Mouse (Mus musculus) liver, embryonic 11.5 days (tissue): ENCODE measurements around the gene Serpine1. TPM values are rescaled to one million over a fixed set of nuclear protein-coding genes. Genes with fewer than 3 reads are reported as not detected.
A peak's percentile ranks its signal among the peaks of the same experiment; 100 is the strongest.

Experiments used
- ATAC-seq: fragments of 200-750 bp; cut with Nextera tagmentation; replicated peaks from 2 replicates; pipeline ENCODE4 v1.8.0; 2017; ENCODE audit warnings: moderate number of reproducible peaks, mild to moderate bottlenecking, moderate TSS enrichment, moderate library complexity; ENCODE audit not compliant: low FRiP score
- DNase-seq: peaks from one replicate; pipeline ENCODE4 v3.0.0-alpha.2; 2017; ENCODE audit warnings: low spot score
- H3K27ac ChIP-seq: fragments of 300-500 bp; sonication (generic); 2 replicates; pipeline ENCODE4 v1.5.1; 2014; ENCODE audit warnings: mild to moderate bottlenecking, low read depth, low read length, control low read depth
- H3K27me3 ChIP-seq: fragments of 300-500 bp; sonication (generic); replicated peaks from 2 replicates; pipeline ENCODE4 v1.6.1; 2014; ENCODE audit warnings: low read length, mixed read lengths; ENCODE audit not compliant: control insufficient read depth, insufficient read depth
- H3K36me3 ChIP-seq: fragments of 300-500 bp; sonication (generic); 2 replicates; pipeline ENCODE4 v1.6.1; 2014; ENCODE audit warnings: mild to moderate bottlenecking, low read length, moderate library complexity, mixed read lengths; ENCODE audit not compliant: control insufficient read depth, insufficient read depth
- H3K4me1 ChIP-seq: fragments of 300-500 bp; sonication (generic); replicated peaks from 2 replicates; pipeline ENCODE4 v1.6.1; 2014; ENCODE audit warnings: low read length, mixed read lengths; ENCODE audit not compliant: control insufficient read depth, insufficient read depth
- H3K4me2 ChIP-seq: fragments of 300-500 bp; sonication (generic); 2 replicates; pipeline ENCODE4 v1.6.1; 2014; ENCODE audit warnings: mild to moderate bottlenecking, control low read depth, moderate library complexity
- H3K4me3 ChIP-seq: fragments of 300-500 bp; sonication (generic); 2 replicates; pipeline ENCODE4 v1.5.1; 2014; ENCODE audit warnings: low read depth, low read length, control low read depth
- H3K9ac ChIP-seq: fragments of 300-500 bp; sonication (generic); 2 replicates; pipeline ENCODE4 v1.6.1; 2014; ENCODE audit warnings: low read depth, low read length, control low read depth
- H3K9me3 ChIP-seq: fragments of 300-500 bp; sonication (generic); 2 replicates; pipeline ENCODE4 v1.6.1; 2016; ENCODE audit warnings: low read length, inconsistent platforms, mixed read lengths; ENCODE audit not compliant: control insufficient read depth
- WGBS: fragments of 180-500 bp; shearing (Covaris S2); extraction: QIAGEN DNeasy Blood & Tissue Kit; methylation state at CpG from one replicate; pipeline ENCODE4 v1.1.7; 2014; 5-methylcytosine and 5-hydroxymethylcytosine counted together
- polyA plus RNA-seq: library from polyadenylated mRNA; unstranded; fragments of >200 nt; fragmentation: Nextera tagmentation; extraction: Ambion mirVana; gene quantifications from 2 replicates; pipeline ENCODE4 v1.2.1, GENCODE M21; 2014

The Serpine1 gene
- polyA plus RNA-seq, 1 experiment from 2014 or later, result 0.15 TPM

DNA sequence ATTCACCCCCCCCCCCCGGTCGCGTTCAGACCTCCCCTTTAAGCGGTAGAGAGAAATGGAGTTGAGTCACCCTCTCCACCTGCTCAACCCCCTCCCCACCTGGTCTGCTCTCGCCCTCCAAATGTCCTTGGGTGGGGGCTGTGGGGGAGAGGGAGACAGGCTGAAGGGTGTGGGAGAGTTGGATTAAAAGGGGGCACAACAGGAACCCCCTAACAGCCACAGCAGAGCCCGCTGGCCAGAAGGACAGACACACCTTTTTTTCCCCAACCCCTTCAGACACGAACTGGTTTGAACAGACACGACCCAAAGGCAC, 42.8 kb downstream of the Serpine1 start:
- 3% methylated on average over 8 of the region's 8 CpGs for WGBS
- ATAC-seq (no peak), DNase-seq (no peak)
- Histone ChIP-seq H3K4me3 (peak overlapping the region; percentile 46), H3K4me2 (peak overlapping the region; percentile 80), H3K27me3 (peaks cover 84% of the 10 kb centered on the region), H3K36me3 (no peaks in the 10 kb centered on the region), H3K9ac (no peak overlapping the region), H3K27ac (no peak overlapping the region), H3K9me3 (no peaks in the 10 kb centered on the region), H3K4me1 (peaks cover 23% of the 10 kb centered on the region)

DNA sequence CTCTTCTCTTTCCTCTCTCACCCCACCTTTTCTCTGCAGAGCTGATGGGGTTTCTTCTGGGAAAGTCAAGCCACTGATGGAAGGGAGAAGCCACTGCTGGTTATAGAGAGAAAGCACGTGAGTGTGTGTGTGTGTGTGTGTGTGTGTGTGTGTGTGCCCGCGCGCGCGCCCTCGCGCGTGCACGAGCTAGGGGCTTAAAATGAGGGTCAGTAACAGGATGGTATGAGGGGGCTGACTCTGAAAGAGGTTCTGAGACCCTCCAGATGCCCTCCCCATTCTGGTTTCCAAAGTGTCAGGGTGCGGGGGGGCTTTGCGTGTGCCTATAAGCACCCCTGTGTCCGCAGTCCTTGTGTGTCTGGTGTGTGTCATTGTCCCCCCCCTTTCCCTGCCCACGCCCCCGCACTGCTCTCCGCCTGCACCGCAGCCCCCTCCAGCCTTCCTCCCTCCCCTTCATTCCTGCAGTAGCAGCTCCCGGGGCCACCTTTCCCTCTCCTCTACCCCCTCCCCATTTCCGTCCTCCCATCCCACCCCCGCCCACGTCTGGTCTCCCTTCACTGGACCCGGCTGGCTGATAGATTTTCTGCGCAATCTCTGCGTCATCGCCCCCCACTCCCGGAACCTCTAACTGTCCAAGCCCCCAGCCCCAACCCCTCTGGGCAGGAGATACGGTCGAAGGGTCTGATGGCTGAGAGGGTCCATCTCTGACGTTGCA, 43.4 kb downstream of the Serpine1 start:
- DNase-seq, result no peak
- 5% methylated on average over 27 of the region's 29 CpGs for WGBS
- H3K36me3 ChIP-seq, result no peaks in the 10 kb centered on the region
- peaks cover 84% of the 10 kb centered on the region for H3K27me3 ChIP-seq
- no peak for ATAC-seq
- no peak overlapping the region for H3K9ac ChIP-seq
- H3K4me3 ChIP-seq, result peak overlapping the region; percentile 5; the same call in 1 of the 2 replicates
- no peaks in the 10 kb centered on the region for H3K9me3 ChIP-seq
- peak overlapping the region; percentile 80 for H3K4me2 ChIP-seq
- H3K27ac ChIP-seq, result no peak overlapping the region
- H3K4me1 ChIP-seq, result peaks cover 23% of the 10 kb centered on the region

DNA sequence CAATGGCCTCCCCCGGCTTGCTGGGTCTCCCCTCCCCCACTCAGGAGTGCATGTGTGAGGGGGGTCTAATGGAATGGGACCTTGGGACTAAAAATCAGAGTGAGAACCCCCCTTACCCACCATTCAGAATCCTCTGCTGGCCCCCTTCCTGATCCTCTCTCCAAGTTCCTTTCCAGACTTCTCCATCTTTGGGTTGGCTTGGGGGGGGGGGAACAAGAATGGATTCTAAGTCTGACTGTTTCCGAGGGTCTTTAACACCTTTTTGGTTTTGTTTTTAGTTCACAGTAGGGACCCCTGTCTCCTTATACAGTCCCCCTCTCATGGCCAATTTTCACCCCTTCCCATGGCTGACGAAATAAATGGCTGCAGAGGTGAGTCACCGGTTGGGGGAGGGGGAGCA, 46.0 kb downstream of the Serpine1 start, which contains the start of gene Vgf:
Gene Vgf (plus strand): TSS at position 301 of the 400 bp plus-strand sequence.
- H3K27me3 ChIP-seq, result peaks cover 67% of the 10 kb centered on the region
- 20% methylated on average over 4 of the region's 4 CpGs for WGBS
- H3K4me1 ChIP-seq, result peaks cover 6% of the 10 kb centered on the region
- no peak within 1 kb of the TSS for H3K27ac ChIP-seq
- H3K9me3 ChIP-seq, result no peaks in the 10 kb centered on the region
- H3K9ac ChIP-seq, result no peak within 1 kb of the TSS
- DNase-seq, result no peak
- H3K4me2 ChIP-seq, result no peak within 1 kb of the TSS; the same call in 1 of the 2 replicates
- ATAC-seq, result no peak
- H3K4me3 ChIP-seq, result no peak within 1 kb of the TSS
- no peaks in the 10 kb centered on the region for H3K36me3 ChIP-seq

DNA sequence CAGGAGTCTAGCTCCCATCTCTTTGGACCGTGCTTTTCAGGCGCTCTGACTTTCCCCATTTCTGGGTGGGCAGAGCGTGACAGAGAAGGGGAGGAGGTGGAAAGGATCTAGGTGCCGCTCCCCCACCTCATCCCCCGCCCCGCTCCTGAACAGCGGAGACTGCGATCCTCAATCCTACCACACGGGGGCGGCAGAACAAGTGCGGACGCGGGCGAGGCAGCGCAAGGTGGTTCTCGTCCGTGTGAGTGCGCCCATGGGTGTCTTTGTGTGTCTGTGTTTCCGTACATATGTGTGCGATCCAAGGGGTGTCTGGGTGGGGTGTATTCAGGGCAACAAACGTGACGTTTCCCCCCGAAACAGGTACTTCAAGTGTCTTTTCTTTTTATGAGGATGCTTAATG, 46.9 kb downstream of the Serpine1 start:
- no peak overlapping the region; the same call in 1 of the 2 replicates for H3K4me2 ChIP-seq
- H3K9ac ChIP-seq, result no peak overlapping the region
- no peak overlapping the region for H3K27ac ChIP-seq
- DNase-seq (peak; percentile 76), ATAC-seq (no peak)
- no peaks in the 10 kb centered on the region for H3K9me3 ChIP-seq
- no peaks in the 10 kb centered on the region for H3K36me3 ChIP-seq
- peaks cover 62% of the 10 kb centered on the region for H3K27me3 ChIP-seq
- under 1% methylated on average over 23 of the region's 23 CpGs for WGBS
- no peak overlapping the region for H3K4me3 ChIP-seq
- 0 out of 2 replicates have a peak, but pooled peaks cover 3% of the 10 kb centered on the region for H3K4me1 ChIP-seq

DNA sequence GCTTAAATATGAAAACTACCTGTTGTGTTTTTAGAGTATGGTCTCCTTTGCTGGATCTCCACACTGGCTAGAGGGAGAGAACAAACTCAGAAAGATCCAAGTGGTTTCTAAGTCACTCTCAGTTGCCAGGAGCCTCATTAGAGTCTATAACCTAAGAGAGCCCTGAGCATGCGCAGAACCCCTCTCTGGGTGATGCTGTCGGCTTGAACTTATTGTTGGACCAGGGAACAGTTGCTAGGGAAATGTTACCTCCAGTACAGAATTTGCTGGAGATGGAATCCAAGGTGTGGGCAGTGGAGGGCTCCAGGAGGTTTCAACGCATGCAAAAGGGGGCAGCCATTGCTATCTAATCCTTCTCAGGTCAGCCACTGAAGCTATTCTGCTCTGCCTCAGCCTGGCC, 47.8 kb downstream of the Serpine1 start:
- H3K9ac ChIP-seq, result no peak overlapping the region
- no peaks in the 10 kb centered on the region for H3K4me1 ChIP-seq
- no peaks in the 10 kb centered on the region for H3K36me3 ChIP-seq
- H3K4me2 ChIP-seq, result no peak overlapping the region
- ATAC-seq, result no peak
- H3K4me3 ChIP-seq, result no peak overlapping the region
- no peak for DNase-seq
- no peaks in the 10 kb centered on the region for H3K9me3 ChIP-seq
- peaks cover 54% of the 10 kb centered on the region for H3K27me3 ChIP-seq
- no peak overlapping the region for H3K27ac ChIP-seq
- WGBS, result 51% methylated on average over 3 of the region's 3 CpGs

DNA sequence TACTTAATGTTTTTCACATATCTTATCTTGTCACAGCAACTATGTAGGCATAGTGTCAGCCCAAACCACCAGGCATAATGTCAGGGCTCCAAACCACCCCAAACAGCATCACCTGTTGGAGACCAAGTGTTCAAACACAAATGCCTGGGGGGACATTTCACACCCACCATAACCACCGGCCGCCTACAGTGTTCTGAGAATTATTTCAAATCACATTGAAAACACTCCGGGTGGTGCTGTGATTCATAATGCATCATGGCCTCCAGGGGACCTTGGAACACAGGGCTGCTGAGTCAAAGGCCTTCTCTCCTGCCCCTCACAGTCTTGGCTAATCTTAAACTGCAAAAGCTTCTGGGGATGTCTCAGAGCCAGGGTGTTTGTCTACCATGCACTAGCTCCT, 56.2 kb downstream of the Serpine1 start:
- no peak overlapping the region for H3K9ac ChIP-seq
- H3K36me3 ChIP-seq, result no peaks in the 10 kb centered on the region
- H3K9me3 ChIP-seq, result no peaks in the 10 kb centered on the region
- DNase-seq (no peak), ATAC-seq (no peak)
- no peak overlapping the region for H3K4me2 ChIP-seq
- H3K4me3 ChIP-seq, result no peak overlapping the region
- H3K27me3 ChIP-seq, result 0 out of 2 replicates have a peak, but pooled peaks cover 4% of the 10 kb centered on the region
- H3K4me1 ChIP-seq, result no peaks in the 10 kb centered on the region
- H3K27ac ChIP-seq, result no peak overlapping the region
- 88% methylated on average over 3 of the region's 3 CpGs for WGBS

DNA sequence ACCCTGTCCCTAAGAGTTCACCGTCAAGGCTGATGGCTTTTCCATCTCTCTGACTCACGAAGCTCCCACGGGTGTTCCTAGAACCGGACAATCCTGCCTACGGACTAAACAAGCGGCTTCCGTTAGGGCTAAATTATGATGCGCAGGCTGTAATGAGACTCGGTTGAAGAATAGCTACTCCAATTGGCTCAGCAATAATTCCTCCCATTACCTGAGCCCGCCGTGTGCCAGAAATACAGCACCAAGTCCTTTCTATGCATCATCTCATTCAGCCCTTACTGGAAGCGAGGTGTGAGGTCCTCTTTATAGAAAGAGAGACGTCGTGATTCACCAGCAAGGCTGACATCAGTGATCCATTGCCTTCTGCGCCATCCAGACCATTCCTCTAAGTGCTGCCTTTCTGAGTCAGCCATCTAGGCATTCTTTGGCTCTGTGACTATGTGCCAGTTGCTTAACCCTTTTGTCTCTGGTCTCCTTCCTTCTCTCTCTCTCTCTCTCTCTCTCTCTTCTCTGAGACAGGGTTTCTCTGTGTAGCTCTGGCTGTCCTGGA, 59.6 kb downstream of the Serpine1 start:
- Histone ChIP-seq H3K4me1 (no peaks in the 10 kb centered on the region), H3K4me2 (no peak overlapping the region), H3K9ac (no peak overlapping the region), H3K27ac (no peak overlapping the region), H3K36me3 (no peaks in the 10 kb centered on the region), H3K9me3 (no peaks in the 10 kb centered on the region), H3K27me3 (0 out of 2 replicates have a peak, but pooled peaks cover 2% of the 10 kb centered on the region), H3K4me3 (no peak overlapping the region)
- DNase-seq (no peak), ATAC-seq (no peak)
- 75% methylated on average over 15 of the region's 15 CpGs for WGBS
